Mouse (Mus musculus): ENCODE measurements around the gene Shank2. TPM values are rescaled to one million over a fixed set of nuclear protein-coding genes. Genes with fewer than 3 reads are reported as not detected.

The Shank2 gene
- polyA plus RNA-seq, 1 experiment from 2014 or later, result 2.7 TPM

DNA sequence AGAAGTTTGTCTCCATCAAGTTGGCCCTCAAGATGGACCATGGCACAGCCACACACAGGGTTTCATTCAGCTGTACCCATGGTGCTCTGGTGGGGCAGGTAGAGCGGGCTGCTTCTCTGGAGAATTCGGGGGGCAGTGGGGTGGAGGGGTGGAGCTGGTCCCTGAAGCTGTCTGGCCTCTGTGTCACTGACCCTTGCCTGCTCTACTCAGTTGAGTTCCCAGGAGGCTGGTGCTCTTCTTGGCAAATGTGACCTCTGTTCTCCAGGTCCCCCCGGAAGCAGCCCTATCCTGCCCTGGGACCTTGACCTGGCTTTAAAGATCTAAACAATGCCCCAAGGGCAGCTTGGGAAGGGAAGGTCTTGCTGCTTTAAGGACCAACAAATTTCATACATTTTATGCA lies 20.1 kb downstream of the Shank2 start:
- H3K4me1 ChIP-seq (replicated peaks; ENCODE audit: control insufficient read depth, insufficient read depth, low read length), result no peaks in the 10 kb centered on the region
- H3K4me3 ChIP-seq (ENCODE audit: low read depth, low read length), result no peak overlapping the region
- no peaks in the 10 kb centered on the region for H3K9me3 ChIP-seq (ENCODE audit: control insufficient read depth, low read length)
- ATAC-seq (ENCODE audit: low FRiP score) (no peak), DNase-seq (ENCODE audit: low spot score) (no peak)
- WGBS, result 81% methylated on average over 3 of the region's 3 CpGs
- no peak overlapping the region for H3K9ac ChIP-seq (ENCODE audit: low read depth, low read length)
- H3K4me2 ChIP-seq (replicated peaks; ENCODE audit: low read depth, low read length), result no peak overlapping the region
- no peak overlapping the region for H3K27ac ChIP-seq (ENCODE audit: low read depth, low read length)
- H3K27me3 ChIP-seq (ENCODE audit: control insufficient read depth, insufficient read depth, low read length), result no peaks in the 10 kb centered on the region
- H3K36me3 ChIP-seq (ENCODE audit: control insufficient read depth, insufficient read depth, low read length), result no peaks in the 10 kb centered on the region

DNA sequence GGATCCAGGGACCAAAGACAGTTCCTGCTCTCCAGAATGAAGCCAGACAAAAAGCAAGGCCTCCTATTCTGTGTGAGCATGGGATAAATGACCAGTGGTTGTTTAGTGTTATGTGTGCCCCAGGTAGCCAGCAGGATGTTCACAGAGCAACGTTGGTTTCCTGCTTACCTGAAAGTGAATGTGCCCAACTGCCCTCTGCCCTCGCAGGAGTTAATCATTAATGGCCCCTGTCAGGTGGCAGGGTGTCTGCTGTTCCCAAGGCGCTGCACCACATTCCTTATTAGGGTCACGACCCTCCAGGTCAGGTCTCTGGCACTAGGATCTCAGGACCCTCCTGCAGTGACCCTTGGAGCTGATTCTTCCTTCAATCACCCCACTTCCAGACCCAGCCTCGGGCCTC lies 21.0 kb downstream of the Shank2 start:
- Histone ChIP-seq H3K9ac (ENCODE audit: low read depth, low read length) (no peak overlapping the region), H3K4me3 (ENCODE audit: low read depth, low read length) (no peak overlapping the region), H3K36me3 (ENCODE audit: control insufficient read depth, insufficient read depth, low read length) (no peaks in the 10 kb centered on the region), H3K4me1 (replicated peaks; ENCODE audit: control insufficient read depth, insufficient read depth, low read length) (no peaks in the 10 kb centered on the region), H3K27me3 (ENCODE audit: control insufficient read depth, insufficient read depth, low read length) (no peaks in the 10 kb centered on the region), H3K4me2 (replicated peaks; ENCODE audit: low read depth, low read length) (no peak overlapping the region), H3K9me3 (ENCODE audit: control insufficient read depth, low read length) (no peaks in the 10 kb centered on the region), H3K27ac (ENCODE audit: low read depth, low read length) (no peak overlapping the region)
- DNase-seq (ENCODE audit: low spot score) (no peak), ATAC-seq (ENCODE audit: low FRiP score) (no peak)
- 34% methylated on average over 5 of the region's 5 CpGs for WGBS

DNA sequence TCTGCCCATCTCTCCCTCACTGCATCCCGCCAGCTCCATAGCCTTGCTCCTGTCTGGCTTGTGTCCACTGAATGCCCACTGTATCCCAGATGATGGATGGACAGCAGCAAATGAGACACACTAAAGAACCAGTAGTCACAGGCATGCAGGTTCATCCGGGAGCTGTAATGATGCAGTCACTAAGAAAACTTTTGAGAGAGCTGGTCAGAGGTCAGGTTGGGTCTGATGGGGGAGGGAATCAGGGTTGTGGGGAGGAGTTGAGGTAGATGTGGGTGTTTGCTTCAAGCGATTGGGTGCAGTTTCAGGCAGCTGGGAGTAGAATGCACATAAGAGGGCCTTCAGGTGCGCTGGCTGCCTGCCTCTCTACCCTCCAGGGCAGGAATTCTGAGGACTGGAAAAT lies 21.8 kb downstream of the Shank2 start:
- H3K9me3 ChIP-seq (ENCODE audit: control insufficient read depth, low read length), result no peaks in the 10 kb centered on the region
- no peak for DNase-seq (ENCODE audit: low spot score)
- no peak overlapping the region for H3K4me2 ChIP-seq (replicated peaks; ENCODE audit: low read depth, low read length)
- H3K36me3 ChIP-seq (ENCODE audit: control insufficient read depth, insufficient read depth, low read length), result no peaks in the 10 kb centered on the region
- H3K4me3 ChIP-seq (ENCODE audit: low read depth, low read length), result no peak overlapping the region
- H3K4me1 ChIP-seq (replicated peaks; ENCODE audit: control insufficient read depth, insufficient read depth, low read length), result no peaks in the 10 kb centered on the region
- 56% methylated on average over 4 of the region's 4 CpGs for whole genome bisulfite sequencing
- no peak overlapping the region for H3K27ac ChIP-seq (ENCODE audit: low read depth, low read length)
- ATAC-seq (ENCODE audit: low FRiP score), result no peak
- no peak overlapping the region for H3K9ac ChIP-seq (ENCODE audit: low read depth, low read length)
- H3K27me3 ChIP-seq (ENCODE audit: control insufficient read depth, insufficient read depth, low read length), result no peaks in the 10 kb centered on the region

DNA sequence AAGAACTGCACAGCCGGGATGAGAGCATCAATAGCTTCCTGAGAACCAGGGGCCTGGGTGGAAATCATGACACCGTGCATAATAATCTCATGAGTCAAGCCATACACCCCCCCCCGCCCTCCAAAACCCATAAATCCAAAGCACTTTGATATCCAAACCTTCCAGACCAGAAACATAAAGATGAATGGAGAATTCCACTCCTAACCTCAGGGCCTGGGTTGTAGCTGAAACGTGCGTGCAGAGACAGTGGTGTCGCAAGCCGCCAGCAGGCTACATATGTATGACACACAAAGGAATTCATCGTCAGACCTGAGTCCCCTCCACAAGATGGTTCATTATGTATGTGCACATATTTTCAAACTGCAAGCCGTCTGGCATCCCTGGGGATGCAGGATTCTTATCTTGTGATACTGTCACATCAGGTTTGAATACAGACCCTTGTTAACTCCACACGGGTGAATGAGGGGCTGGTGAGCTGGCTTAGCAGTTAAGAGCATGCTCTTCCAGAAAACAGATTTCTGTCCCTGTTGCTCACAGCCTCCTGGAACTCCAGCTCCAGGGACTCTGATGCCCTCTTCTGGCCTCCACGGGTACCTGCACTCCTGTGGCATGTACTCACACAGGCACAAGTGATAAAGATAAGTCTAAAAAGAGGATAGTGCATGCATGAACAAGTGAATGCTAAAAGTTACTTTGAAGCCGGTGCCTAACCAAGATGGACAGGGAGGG lies 24.5 kb downstream of the Shank2 start:
- ATAC-seq (ENCODE audit: low FRiP score), result no peak
- H3K4me2 ChIP-seq (replicated peaks; ENCODE audit: low read depth, low read length), result no peak overlapping the region
- 91% methylated on average over 12 of the region's 12 CpGs for WGBS

DNA sequence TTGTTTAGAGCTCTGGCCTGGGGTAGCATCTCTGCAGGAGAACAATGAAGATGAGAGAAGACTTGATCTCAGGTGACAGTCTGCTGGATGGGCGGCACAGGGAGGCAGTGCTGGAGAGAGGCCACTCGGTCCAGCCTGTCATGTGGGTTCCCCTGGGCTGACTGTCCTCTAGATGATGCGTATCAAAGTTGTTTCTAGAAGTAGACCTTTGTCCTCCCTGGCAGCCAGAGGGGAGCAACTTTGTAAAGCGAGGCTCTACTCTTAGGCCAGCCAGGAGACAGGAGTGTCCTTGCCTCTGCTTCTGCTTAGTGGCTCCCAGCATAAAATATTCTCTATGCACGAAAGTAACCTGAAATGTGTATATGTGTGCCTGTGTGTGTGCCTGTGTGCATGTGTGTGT lies 27.5 kb downstream of the Shank2 start:
- Histone ChIP-seq H3K27me3 (ENCODE audit: control insufficient read depth, insufficient read depth, low read length) (no peaks in the 10 kb centered on the region), H3K4me1 (replicated peaks; ENCODE audit: control insufficient read depth, insufficient read depth, low read length) (no peaks in the 10 kb centered on the region), H3K36me3 (ENCODE audit: control insufficient read depth, insufficient read depth, low read length) (no peaks in the 10 kb centered on the region), H3K9me3 (ENCODE audit: control insufficient read depth, low read length) (no peaks in the 10 kb centered on the region), H3K27ac (ENCODE audit: low read depth, low read length) (no peak overlapping the region), H3K9ac (ENCODE audit: low read depth, low read length) (no peak overlapping the region), H3K4me2 (replicated peaks; ENCODE audit: low read depth, low read length) (no peak overlapping the region), H3K4me3 (ENCODE audit: low read depth, low read length) (no peak overlapping the region)
- DNase-seq (ENCODE audit: low spot score) (no peak), ATAC-seq (ENCODE audit: low FRiP score) (no peak)
- WGBS, result 58% methylated on average over 5 of the region's 5 CpGs

More for the DNA sequence above, 24.5 kb downstream of the Shank2 start:
- no peaks in the 10 kb centered on the region for H3K4me1 ChIP-seq (replicated peaks; ENCODE audit: control insufficient read depth, insufficient read depth, low read length)
- no peaks in the 10 kb centered on the region for H3K9me3 ChIP-seq (ENCODE audit: control insufficient read depth, low read length)
- no peaks in the 10 kb centered on the region for H3K27me3 ChIP-seq (ENCODE audit: control insufficient read depth, insufficient read depth, low read length)
- no peak overlapping the region for H3K4me3 ChIP-seq (ENCODE audit: low read depth, low read length)
- H3K27ac ChIP-seq (ENCODE audit: low read depth, low read length), result no peak overlapping the region
- no peaks in the 10 kb centered on the region for H3K36me3 ChIP-seq (ENCODE audit: control insufficient read depth, insufficient read depth, low read length)
- no peak overlapping the region for H3K9ac ChIP-seq (ENCODE audit: low read depth, low read length)
- DNase-seq (ENCODE audit: low spot score), result no peak

DNA sequence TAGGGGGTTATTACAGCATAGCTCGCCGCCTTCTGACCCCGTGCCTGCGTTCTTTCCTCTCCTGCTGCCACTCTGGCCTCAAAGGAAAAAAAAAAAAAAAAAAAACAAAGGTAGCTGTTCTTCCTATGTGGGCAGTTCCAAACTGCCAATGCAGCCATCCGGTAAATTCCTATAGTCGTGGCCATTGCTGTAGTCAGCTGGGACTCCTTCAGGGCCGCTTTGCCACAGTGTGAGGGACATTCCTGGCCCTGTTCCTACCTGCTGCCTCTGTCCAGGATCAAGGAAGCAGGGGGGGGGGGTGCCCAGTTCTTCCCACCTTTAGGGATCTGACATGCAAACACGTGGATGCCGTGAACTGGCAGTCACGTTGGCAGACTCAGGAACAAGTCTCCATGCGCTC lies 29.1 kb downstream of the Shank2 start:
- Histone ChIP-seq H3K4me2 (replicated peaks; ENCODE audit: low read depth, low read length) (no peak overlapping the region), H3K4me3 (ENCODE audit: low read depth, low read length) (no peak overlapping the region), H3K36me3 (ENCODE audit: control insufficient read depth, insufficient read depth, low read length) (no peaks in the 10 kb centered on the region), H3K27ac (ENCODE audit: low read depth, low read length) (no peak overlapping the region), H3K27me3 (ENCODE audit: control insufficient read depth, insufficient read depth, low read length) (no peaks in the 10 kb centered on the region), H3K4me1 (replicated peaks; ENCODE audit: control insufficient read depth, insufficient read depth, low read length) (no peaks in the 10 kb centered on the region), H3K9me3 (ENCODE audit: control insufficient read depth, low read length) (no peaks in the 10 kb centered on the region), H3K9ac (ENCODE audit: low read depth, low read length) (no peak overlapping the region)
- DNase-seq (ENCODE audit: low spot score) (no peak), ATAC-seq (ENCODE audit: low FRiP score) (no peak)
- WGBS, result 61% methylated on average over 11 of the region's 11 CpGs

DNA sequence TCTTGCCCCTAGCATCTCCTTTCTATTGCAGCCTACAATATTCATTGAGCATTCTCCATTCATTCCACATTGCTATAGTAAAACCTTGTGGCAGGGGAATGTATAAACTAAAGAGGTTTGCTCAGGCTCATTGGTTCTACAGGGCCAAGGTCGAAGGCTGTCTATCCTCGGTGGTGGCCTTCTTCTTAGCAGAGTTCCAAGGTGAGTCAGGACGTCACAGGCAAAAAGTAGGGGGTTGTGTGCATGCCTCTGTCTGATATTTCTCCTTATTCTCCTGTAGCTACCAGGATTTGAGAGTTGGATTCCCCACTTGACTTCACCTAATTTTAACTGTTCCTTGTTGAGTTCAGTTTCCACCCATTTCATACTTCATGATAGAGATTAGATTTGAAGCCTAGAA lies 29.9 kb downstream of the Shank2 start:
- Histone ChIP-seq H3K36me3 (ENCODE audit: control insufficient read depth, insufficient read depth, low read length) (no peaks in the 10 kb centered on the region), H3K4me2 (replicated peaks; ENCODE audit: low read depth, low read length) (no peak overlapping the region), H3K27ac (ENCODE audit: low read depth, low read length) (no peak overlapping the region), H3K4me1 (replicated peaks; ENCODE audit: control insufficient read depth, insufficient read depth, low read length) (no peaks in the 10 kb centered on the region), H3K27me3 (ENCODE audit: control insufficient read depth, insufficient read depth, low read length) (no peaks in the 10 kb centered on the region), H3K4me3 (ENCODE audit: low read depth, low read length) (no peak overlapping the region), H3K9me3 (ENCODE audit: control insufficient read depth, low read length) (no peaks in the 10 kb centered on the region), H3K9ac (ENCODE audit: low read depth, low read length) (no peak overlapping the region)
- no peak for DNase-seq (ENCODE audit: low spot score)
- ATAC-seq (ENCODE audit: low FRiP score), result no peak
- 92% methylated on average over 3 of the region's 3 CpGs for WGBS

DNA sequence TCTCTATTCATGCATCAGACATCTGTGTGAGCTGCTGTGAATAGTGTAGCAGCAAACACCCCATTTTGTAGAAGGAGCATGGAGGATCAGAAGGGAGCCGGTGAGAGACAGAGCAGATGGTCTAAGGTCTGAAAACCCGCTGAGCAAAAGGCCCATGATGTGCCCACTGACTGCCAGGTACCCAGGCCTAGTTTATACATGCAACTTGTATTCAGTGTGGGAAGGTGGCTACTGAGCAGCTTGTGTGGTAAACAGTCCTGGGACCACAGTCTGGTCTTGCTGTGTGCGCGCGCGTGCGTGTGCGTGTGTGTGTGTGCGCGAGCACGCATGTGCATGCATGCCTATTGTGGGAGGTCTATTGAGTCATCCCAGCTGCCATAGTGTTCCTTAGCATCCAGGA lies 35.8 kb downstream of the Shank2 start:
- H3K4me3 ChIP-seq (ENCODE audit: low read depth, low read length), result no peak overlapping the region
- H3K9ac ChIP-seq (ENCODE audit: low read depth, low read length), result no peak overlapping the region
- ATAC-seq (ENCODE audit: low FRiP score) (no peak), DNase-seq (ENCODE audit: low spot score) (no peak)
- H3K4me2 ChIP-seq (replicated peaks; ENCODE audit: low read depth, low read length), result no peak overlapping the region
- WGBS, result 92% methylated on average over 11 of the region's 11 CpGs
- H3K4me1 ChIP-seq (replicated peaks; ENCODE audit: control insufficient read depth, insufficient read depth, low read length), result no peaks in the 10 kb centered on the region
- no peaks in the 10 kb centered on the region for H3K36me3 ChIP-seq (ENCODE audit: control insufficient read depth, insufficient read depth, low read length)
- H3K27me3 ChIP-seq (ENCODE audit: control insufficient read depth, insufficient read depth, low read length), result no peaks in the 10 kb centered on the region
- no peak overlapping the region for H3K27ac ChIP-seq (ENCODE audit: low read depth, low read length)
- H3K9me3 ChIP-seq (ENCODE audit: control insufficient read depth, low read length), result no peaks in the 10 kb centered on the region

DNA sequence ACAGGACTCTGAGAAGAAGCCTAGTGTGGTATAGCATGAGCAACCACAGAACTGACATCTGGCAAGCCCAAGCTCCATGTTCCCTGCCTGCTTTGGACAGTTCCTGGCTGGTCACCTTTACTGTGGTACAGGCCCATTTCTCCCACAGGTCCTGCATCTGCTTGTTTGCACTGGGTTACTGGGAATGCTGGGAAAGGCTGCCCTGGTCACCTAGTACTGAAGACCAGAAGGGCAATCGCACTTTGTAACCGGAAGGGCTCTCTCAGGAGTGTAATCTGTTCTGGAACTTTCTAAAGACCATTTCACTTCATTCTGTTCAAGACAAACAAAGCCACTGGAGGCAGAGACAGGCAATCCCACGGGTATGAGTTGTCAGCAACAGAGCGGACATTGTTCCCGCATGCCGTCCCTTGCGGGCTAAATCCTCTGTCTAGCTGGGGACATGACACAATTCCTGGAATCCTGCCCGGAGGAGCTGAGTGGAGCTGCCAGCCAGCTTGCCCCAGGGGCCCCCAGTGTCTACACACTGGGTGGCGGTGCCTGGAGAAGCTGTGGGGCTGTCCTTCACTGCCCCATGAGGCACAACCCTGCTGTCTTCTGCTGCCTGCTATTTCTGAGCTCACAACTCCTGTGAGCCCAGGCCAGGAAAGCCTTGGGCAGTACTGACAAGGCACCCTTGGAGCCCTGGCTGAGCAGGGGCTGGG lies 36.4 kb downstream of the Shank2 start:
- Histone ChIP-seq H3K9me3 (ENCODE audit: control insufficient read depth, low read length) (no peaks in the 10 kb centered on the region), H3K27ac (ENCODE audit: low read depth, low read length) (no peak overlapping the region), H3K27me3 (ENCODE audit: control insufficient read depth, insufficient read depth, low read length) (no peaks in the 10 kb centered on the region), H3K4me1 (replicated peaks; ENCODE audit: control insufficient read depth, insufficient read depth, low read length) (no peaks in the 10 kb centered on the region), H3K9ac (ENCODE audit: low read depth, low read length) (no peak overlapping the region), H3K4me2 (replicated peaks; ENCODE audit: low read depth, low read length) (no peak overlapping the region), H3K4me3 (ENCODE audit: low read depth, low read length) (no peak overlapping the region), H3K36me3 (ENCODE audit: control insufficient read depth, insufficient read depth, low read length) (no peaks in the 10 kb centered on the region)
- WGBS, result 56% methylated on average over 9 of the region's 9 CpGs
- no peak for DNase-seq (ENCODE audit: low spot score)
- ATAC-seq (ENCODE audit: low FRiP score), result no peak

Measured in hindbrain, embryonic 11.5 days (tissue).